Mouse (Mus musculus) urinary bladder, adult 2 months (tissue): Measurements from ENCODE around the gene Kat2a. TPM values are rescaled to one million over a fixed set of nuclear protein-coding genes. Genes with fewer than 3 reads are reported as not detected.
"Not testable (repeated sequence)": the region's sequence is repeated elsewhere in the genome, so short reads cannot be mapped to it uniquely, and the experiment has no call there.

Source experiments
- DNase-seq: peaks from one replicate; pipeline ENCODE4 v3.0.0; 2022; ENCODE audit warnings: low spot score
- polyA plus RNA-seq: library from polyadenylated mRNA; depleted of rRNA; stranded (reverse); fragments of >200 nt; gene quantifications from 2 replicates; pipeline ENCODE4 v1.2.3, GENCODE M21; 2012; rRNA removed

Kat2a gene
- polyA plus RNA-seq, 1 experiment: 30.5 TPM

GRCm38 (mm10) chr11:100671956-100672355 lies 40.3 kb downstream of the Kat2a start:
- no peak for DNase-seq

- DNase-seq: no peak
Observed at GRCm38 (mm10) chr11:100671049-100671448, 41.2 kb downstream of the Kat2a start.

- no peak for DNase-seq
Observed at GRCm38 (mm10) chr11:100659806-100660205, 52.5 kb downstream of the Kat2a start.

GRCm38 (mm10) chr11:100656458-100656857 lies 55.8 kb downstream of the Kat2a start:
- DNase-seq: no peak

GRCm38 (mm10) chr11:100655589-100655988 lies 56.7 kb downstream of the Kat2a start:
- not testable (repeated sequence) for DNase-seq

Other genes starting within 250 kb of the Kat2a start
- gene Klhl11, start 239.7 kb downstream of the Kat2a start, polyA plus RNA-seq: 12.2 and 13.2 TPM in 2 replicates
- 83.9 and 93.7 TPM in 2 replicates for gene Acly, start 184.5 kb downstream of the Kat2a start, polyA plus RNA-seq
- gene Ttc25, start 166.9 kb downstream of the Kat2a start, polyA plus RNA-seq: 0.26 and 0.60 TPM in 2 replicates
- gene Cnp, start 137.6 kb downstream of the Kat2a start, polyA plus RNA-seq: 34.9 and 36.0 TPM in 2 replicates
- gene Nkiras2, start 93.2 kb downstream of the Kat2a start, polyA plus RNA-seq: 54.8 and 55.4 TPM in 2 replicates
- gene Dnajc7, start 92.3 kb downstream of the Kat2a start, polyA plus RNA-seq: 118 and 123 TPM in 2 replicates
- 0.54 and 0.65 TPM in 2 replicates for gene Zfp385c, start 20.0 kb downstream of the Kat2a start, polyA plus RNA-seq
- gene Dhx58, start 8.2 kb downstream of the Kat2a start, polyA plus RNA-seq: 5.6 and 6.5 TPM in 2 replicates
- gene Hspb9, start 1.4 kb upstream of the Kat2a start, polyA plus RNA-seq: 0.11 and 0.37 TPM in 2 replicates
- gene Rab5c, start 25.8 kb upstream of the Kat2a start, polyA plus RNA-seq: 148 and 160 TPM in 2 replicates
- 0.01 and 0.04 TPM in 2 replicates for gene Kcnh4, start 47.5 kb upstream of the Kat2a start, polyA plus RNA-seq
- 0.15 TPM in 1 of 2 replicates, not detected in the other for gene Hcrt, start 50.5 kb upstream of the Kat2a start, polyA plus RNA-seq
- gene Ghdc, start 58.5 kb upstream of the Kat2a start, polyA plus RNA-seq: 16.7 and 20.5 TPM in 2 replicates
- 18.1 and 21.5 TPM in 2 replicates for gene Stat5b, start 138.3 kb upstream of the Kat2a start, polyA plus RNA-seq
- gene Stat5a, start 146.9 kb upstream of the Kat2a start, polyA plus RNA-seq: 9.0 and 11.4 TPM in 2 replicates
- gene Stat3, start 227.1 kb upstream of the Kat2a start, polyA plus RNA-seq: 91.2 and 103 TPM in 2 replicates